Mouse (Mus musculus) forebrain, embryonic 12.5 days (tissue): ENCODE results near the gene Slc39a11. TPM values are rescaled to one million over a fixed set of nuclear protein-coding genes. Genes with fewer than 3 reads are reported as not detected.
A peak's percentile ranks its signal among the peaks of the same experiment; 100 is the strongest.

ENCODE experiments used
- ATAC-seq: fragments of 200-750 bp; cut with Nextera tagmentation; 2 replicates; pipeline ENCODE4 v1.8.0; 2017; ENCODE audit warnings: moderate TSS enrichment; ENCODE audit not compliant: low FRiP score
- H3K27ac ChIP-seq: fragments of 300-500 bp; sonication (generic); 2 replicates; pipeline ENCODE4 v1.5.1; 2016; ENCODE audit warnings: mild to moderate bottlenecking
- H3K27me3 ChIP-seq: fragments of 300-500 bp; sonication (generic); 2 replicates; pipeline ENCODE4 v1.6.1; 2016; ENCODE audit warnings: mild to moderate bottlenecking
- H3K36me3 ChIP-seq: fragments of 300-500 bp; sonication (generic); replicated peaks from 2 replicates; pipeline ENCODE4 v1.6.1; 2016; ENCODE audit warnings: mild to moderate bottlenecking
- H3K4me1 ChIP-seq: fragments of 300-500 bp; sonication (generic); 2 replicates; pipeline ENCODE4 v1.6.1; 2016
- H3K4me2 ChIP-seq: fragments of 300-500 bp; sonication (generic); 2 replicates; pipeline ENCODE4 v1.6.1; 2016; ENCODE audit warnings: mild to moderate bottlenecking, moderate library complexity
- H3K4me3 ChIP-seq: fragments of 300-500 bp; sonication (generic); replicated peaks from 2 replicates; pipeline ENCODE4 v1.5.1; 2016; ENCODE audit warnings: mild to moderate bottlenecking
- H3K9ac ChIP-seq: fragments of 300-500 bp; sonication (generic); 2 replicates; pipeline ENCODE4 v1.6.1; 2016; ENCODE audit warnings: mild to moderate bottlenecking
- H3K9me3 ChIP-seq: fragments of 300-500 bp; sonication (generic); 2 replicates; pipeline ENCODE4 v1.6.1; 2016
- WGBS: fragments of 180-500 bp; shearing (Covaris S2); methylation state at CpG from one replicate; pipeline ENCODE4 v1.1.7; 2016; 5-methylcytosine and 5-hydroxymethylcytosine counted together
- polyA plus RNA-seq: library from polyadenylated mRNA; unstranded; fragments of >200 nt; fragmentation: Nextera tagmentation; extraction: Ambion mirVana; gene quantifications from 2 replicates; pipeline ENCODE4 v1.2.1, GENCODE M21; 2016

The Slc39a11 gene
- polyA plus RNA-seq, 1 experiment from 2014 or later, result 25.1 TPM

DNA sequence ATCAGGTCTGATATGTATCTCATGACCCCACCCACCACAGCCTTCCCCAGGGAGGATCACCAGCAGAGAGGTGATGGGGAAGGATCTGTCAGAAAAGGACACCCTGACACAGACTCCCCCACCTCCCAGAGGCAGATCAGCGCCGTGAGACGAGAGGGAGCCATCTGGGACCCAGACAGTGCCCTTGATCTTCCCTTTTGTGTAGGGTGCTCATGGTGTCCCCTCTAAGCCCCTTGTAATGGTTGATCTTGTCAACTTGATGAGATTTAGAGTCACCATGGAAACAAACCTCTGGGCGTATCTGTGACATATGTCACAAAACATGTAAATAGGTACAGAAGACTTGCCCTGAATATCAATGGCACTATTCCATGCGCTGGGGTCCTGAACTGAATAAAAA, 293.9 kb downstream of the Slc39a11 start:
- Histone ChIP-seq H3K36me3 (no peaks in the 10 kb centered on the region), H3K9ac (no peak overlapping the region), H3K4me3 (no peak overlapping the region), H3K4me2 (no peak overlapping the region), H3K4me1 (peaks cover 24% of the 10 kb centered on the region), H3K27ac (no peak overlapping the region), H3K27me3 (no peaks in the 10 kb centered on the region), H3K9me3 (no peaks in the 10 kb centered on the region)
- ATAC-seq, result no peak
- 65% methylated on average over 5 of the region's 5 CpGs for WGBS

- Histone ChIP-seq H3K4me3 (no peak overlapping the region), H3K27ac (no peak overlapping the region), H3K9me3 (peaks cover 12% of the 10 kb centered on the region), H3K36me3 (0 out of 2 replicates have a peak, but pooled peaks cover 3% of the 10 kb centered on the region), H3K4me2 (no peak overlapping the region), H3K27me3 (no peaks in the 10 kb centered on the region), H3K9ac (no peak overlapping the region), H3K4me1 (peaks cover 25% of the 10 kb centered on the region)
- WGBS, result 74% methylated on average over 12 of the region's 12 CpGs
- ATAC-seq, result no peak
These were observed 297.6 kb downstream of the Slc39a11 start for GRCm38 (mm10) chr11:113352085-113352815.

GRCm38 (mm10) chr11:113350583-113350982, 299.3 kb downstream of the Slc39a11 start:
- Histone ChIP-seq H3K9me3 (peaks cover 12% of the 10 kb centered on the region), H3K27me3 (no peaks in the 10 kb centered on the region), H3K27ac (no peak overlapping the region), H3K4me2 (no peak overlapping the region), H3K4me3 (no peak overlapping the region), H3K4me1 (peaks cover 25% of the 10 kb centered on the region; the same call in 1 of the 2 replicates), H3K36me3 (0 out of 2 replicates have a peak, but pooled peaks cover 3% of the 10 kb centered on the region), H3K9ac (no peak overlapping the region)
- WGBS, result 90% methylated on average over 4 of the region's 4 CpGs
- ATAC-seq, result no peak

GRCm38 (mm10) chr11:113346895-113347514, 302.9 kb downstream of the Slc39a11 start:
- H3K4me1 ChIP-seq, result peaks cover 27% of the 10 kb centered on the region
- WGBS, result 73% methylated on average over 9 of the region's 9 CpGs
- no peak overlapping the region for H3K27ac ChIP-seq

GRCm38 (mm10) chr11:113339770-113340169, 310.1 kb downstream of the Slc39a11 start:
- no peaks in the 10 kb centered on the region for H3K36me3 ChIP-seq
- no peak overlapping the region for H3K4me2 ChIP-seq
- H3K27me3 ChIP-seq, result peaks cover 8% of the 10 kb centered on the region; the same call in 1 of the 2 replicates
- H3K9ac ChIP-seq, result no peak overlapping the region
- no peak for ATAC-seq
- H3K4me1 ChIP-seq, result peaks cover 9% of the 10 kb centered on the region
- H3K4me3 ChIP-seq, result no peak overlapping the region
- no peak overlapping the region for H3K27ac ChIP-seq
- H3K9me3 ChIP-seq, result 0 out of 2 replicates have a peak, but pooled peaks cover 3% of the 10 kb centered on the region
- 89% methylated on average over 8 of the region's 8 CpGs for WGBS

More at GRCm38 (mm10) chr11:113346895-113347514, 302.9 kb downstream of the Slc39a11 start:
- 0 out of 2 replicates have a peak, but pooled peaks cover 3% of the 10 kb centered on the region for H3K36me3 ChIP-seq
- no peak for ATAC-seq
- H3K9me3 ChIP-seq, result peaks cover 12% of the 10 kb centered on the region
- H3K4me3 ChIP-seq, result no peak overlapping the region
- H3K27me3 ChIP-seq, result 0 out of 2 replicates have a peak, but pooled peaks cover 4% of the 10 kb centered on the region
- no peak overlapping the region for H3K4me2 ChIP-seq
- no peak overlapping the region for H3K9ac ChIP-seq

DNA sequence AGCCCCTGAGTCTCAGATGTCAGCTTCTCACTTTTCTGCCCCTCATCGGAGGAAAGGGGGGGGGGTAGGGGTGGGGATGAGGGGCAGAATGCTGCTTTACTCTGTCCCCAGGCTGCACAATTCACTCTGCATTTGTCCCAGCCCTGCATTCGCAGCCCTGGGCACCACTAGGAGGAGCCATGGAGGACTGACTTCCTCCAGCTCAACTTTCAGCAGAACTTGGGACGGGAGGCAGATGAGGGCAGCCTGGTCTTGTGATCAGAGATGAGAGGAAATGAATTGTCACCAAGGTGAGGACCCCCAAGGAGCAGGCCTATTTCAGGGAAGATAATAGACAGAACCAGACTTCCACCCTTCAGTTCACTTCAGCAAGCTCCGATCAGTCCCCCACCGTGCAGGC, 311.3 kb downstream of the Slc39a11 start:
- H3K9me3 ChIP-seq, result 0 out of 2 replicates have a peak, but pooled peaks cover 3% of the 10 kb centered on the region
- ATAC-seq, result no peak
- H3K4me3 ChIP-seq, result no peak overlapping the region
- H3K4me2 ChIP-seq, result no peak overlapping the region
- peaks cover 11% of the 10 kb centered on the region for H3K4me1 ChIP-seq
- WGBS, result 61% methylated on average over 5 of the region's 5 CpGs
- H3K27me3 ChIP-seq, result peaks cover 8% of the 10 kb centered on the region; the same call in 1 of the 2 replicates
- H3K27ac ChIP-seq, result no peak overlapping the region
- no peaks in the 10 kb centered on the region for H3K36me3 ChIP-seq
- no peak overlapping the region for H3K9ac ChIP-seq

DNA sequence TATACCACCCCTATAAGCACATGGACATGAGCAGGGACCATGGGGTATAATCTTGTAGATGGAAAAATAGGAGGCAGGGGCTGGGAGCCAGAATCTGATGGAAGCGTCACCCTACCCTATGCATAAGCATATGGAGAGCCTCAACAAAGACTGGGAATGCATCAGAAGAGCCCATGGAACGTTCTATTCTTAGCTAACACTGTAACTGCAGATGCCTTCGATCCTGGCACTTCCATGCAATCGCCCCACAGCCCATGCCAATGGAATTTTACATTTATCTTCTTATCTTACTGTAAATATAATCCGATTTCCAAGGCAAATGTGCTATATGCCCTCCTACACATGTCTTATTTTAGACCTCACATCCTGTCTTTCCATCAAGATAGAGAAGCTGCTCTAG, 314.2 kb downstream of the Slc39a11 start:
- Histone ChIP-seq H3K27me3 (peaks cover 4% of the 10 kb centered on the region; the same call in 1 of the 2 replicates), H3K9me3 (0 out of 2 replicates have a peak, but pooled peaks cover 3% of the 10 kb centered on the region), H3K4me3 (no peak overlapping the region), H3K4me1 (peaks cover 12% of the 10 kb centered on the region), H3K4me2 (no peak overlapping the region), H3K27ac (no peak overlapping the region), H3K36me3 (no peaks in the 10 kb centered on the region), H3K9ac (no peak overlapping the region)
- no peak for ATAC-seq
- WGBS, result 95% methylated on average over 5 of the region's 5 CpGs

- H3K9me3 ChIP-seq, result 0 out of 2 replicates have a peak, but pooled peaks cover 3% of the 10 kb centered on the region
- no peak for ATAC-seq
- H3K9ac ChIP-seq, result no peak overlapping the region
- H3K4me1 ChIP-seq, result peaks cover 22% of the 10 kb centered on the region
- no peak overlapping the region for H3K4me3 ChIP-seq
- H3K27ac ChIP-seq, result no peak overlapping the region
- H3K4me2 ChIP-seq, result no peak overlapping the region
- 78% methylated on average over 5 of the region's 5 CpGs for whole genome bisulfite sequencing
- peaks cover 4% of the 10 kb centered on the region; the same call in 1 of the 2 replicates for H3K27me3 ChIP-seq
- no peaks in the 10 kb centered on the region for H3K36me3 ChIP-seq
These were observed 315.4 kb downstream of the Slc39a11 start for GRCm38 (mm10) chr11:113334444-113334881.

- Histone ChIP-seq H3K9ac (no peak overlapping the region), H3K27ac (0 out of 2 replicates have a peak overlapping the region, but pooled peaks have one; percentile 13)
- peak; percentile 55; the same call in 1 of the 2 replicates for ATAC-seq
These were observed 316.3 kb downstream of the Slc39a11 start for GRCm38 (mm10) chr11:113333535-113333934.

GRCm38 (mm10) chr11:113330061-113330591, 319.8 kb downstream of the Slc39a11 start:
- 0 out of 2 replicates have a peak overlapping the region, but pooled peaks have one; percentile 5 for H3K27ac ChIP-seq
- H3K4me1 ChIP-seq, result peaks cover 38% of the 10 kb centered on the region
- H3K4me2 ChIP-seq, result no peak overlapping the region
- ATAC-seq, result no peak
- no peaks in the 10 kb centered on the region for H3K9me3 ChIP-seq
- no peak overlapping the region for H3K4me3 ChIP-seq
- no peaks in the 10 kb centered on the region for H3K36me3 ChIP-seq
- no peaks in the 10 kb centered on the region for H3K27me3 ChIP-seq
- H3K9ac ChIP-seq, result no peak overlapping the region
- 76% methylated on average over 13 of the region's 13 CpGs for WGBS

More at GRCm38 (mm10) chr11:113333535-113333934, 316.3 kb downstream of the Slc39a11 start:
- no peak overlapping the region for H3K4me2 ChIP-seq
- 14% methylated on average over 9 of the region's 9 CpGs for WGBS
- peaks cover 3% of the 10 kb centered on the region; the same call in 1 of the 2 replicates for H3K27me3 ChIP-seq
- H3K4me3 ChIP-seq, result no peak overlapping the region
- no peaks in the 10 kb centered on the region for H3K36me3 ChIP-seq
- 0 out of 2 replicates have a peak, but pooled peaks cover 3% of the 10 kb centered on the region for H3K9me3 ChIP-seq
- H3K4me1 ChIP-seq, result peaks cover 23% of the 10 kb centered on the region

DNA sequence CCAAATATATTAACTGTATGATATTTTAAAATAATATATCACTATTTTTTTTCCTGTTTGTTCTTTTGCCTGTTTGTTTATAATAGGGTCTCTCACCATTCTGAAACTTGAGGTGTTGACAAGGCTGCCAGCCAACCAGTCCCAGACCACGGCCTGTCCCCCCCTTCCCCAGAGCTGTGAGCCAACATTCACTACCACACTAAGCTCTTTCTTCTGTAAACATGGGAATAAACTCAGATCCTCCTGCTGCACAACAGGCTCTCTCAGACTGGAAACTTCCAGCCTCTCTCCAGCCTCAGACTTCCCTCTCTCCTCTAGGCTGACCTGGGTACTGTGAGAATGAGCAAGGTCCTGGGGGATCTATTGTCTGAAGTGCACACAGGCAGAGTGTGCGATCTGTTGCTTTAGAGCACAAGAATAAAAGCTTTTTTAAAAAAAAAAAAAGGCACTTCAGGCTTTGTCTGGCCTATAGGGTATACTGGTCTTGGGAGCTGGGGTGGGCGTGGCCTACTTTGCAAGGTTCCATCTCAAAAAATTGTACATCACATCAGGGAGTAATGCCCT, 322.3 kb downstream of the Slc39a11 start:
- WGBS, result 24% methylated on average over 3 of the region's 3 CpGs
- Histone ChIP-seq H3K9me3 (no peaks in the 10 kb centered on the region), H3K4me2 (no peak overlapping the region), H3K36me3 (no peaks in the 10 kb centered on the region), H3K4me1 (peaks cover 40% of the 10 kb centered on the region), H3K4me3 (no peak overlapping the region), H3K9ac (no peak overlapping the region), H3K27me3 (no peaks in the 10 kb centered on the region), H3K27ac (peak overlapping the region; percentile 56; the same call in 1 of the 2 replicates)
- 0 out of 2 replicates have a peak, but pooled peaks have one; percentile 14 for ATAC-seq
